Mouse (Mus musculus) G1E (cell line): ENCODE measurements around the gene Frmpd4.

Experiments used
- CTCF ChIP-seq: IDR thresholded peaks from 2 replicates; pipeline ENCODE4 v1.5.1; 2012; ENCODE audit warnings: low read depth, low read length, inconsistent platforms, mixed read lengths
- GATA1 ChIP-seq: IDR thresholded peaks from 2 replicates; pipeline ENCODE4 v1.6.1; 2012; ENCODE audit warnings: borderline replicate concordance, low read length, inconsistent platforms, mixed read lengths
- TAL1 ChIP-seq: conservative IDR thresholded peaks from 2 replicates; pipeline ENCODE4 v1.6.1; 2012; ENCODE audit warnings: low read depth, low read length, inconsistent platforms, mixed read lengths

- no peak for TF ChIP-seq TAL1
- no peak for TF ChIP-seq CTCF
- no peak for TF ChIP-seq GATA1
These were observed 7.8 kb downstream of the Frmpd4 start for GRCm38 (mm10) chrX:168569231-168569630.
